Mouse (Mus musculus) ovary, adult 10 weeks (tissue): ENCODE results near the gene Anp32e. TPM values are rescaled to one million over a fixed set of nuclear protein-coding genes. Genes with fewer than 3 reads are reported as not detected.

Source experiments
- polyA plus RNA-seq: library from polyadenylated mRNA; stranded (reverse); fragments of 350-450 nt; fragmentation: Illumina TruSeq; extraction: RNeasy Lipid Tissue Mini Kit (QIAGEN cat#74804); gene quantifications from one replicate; pipeline ENCODE4 v1.2.3, GENCODE M21; 2014

The Anp32e gene
- 276 TPM for polyA plus RNA-seq

DNA sequence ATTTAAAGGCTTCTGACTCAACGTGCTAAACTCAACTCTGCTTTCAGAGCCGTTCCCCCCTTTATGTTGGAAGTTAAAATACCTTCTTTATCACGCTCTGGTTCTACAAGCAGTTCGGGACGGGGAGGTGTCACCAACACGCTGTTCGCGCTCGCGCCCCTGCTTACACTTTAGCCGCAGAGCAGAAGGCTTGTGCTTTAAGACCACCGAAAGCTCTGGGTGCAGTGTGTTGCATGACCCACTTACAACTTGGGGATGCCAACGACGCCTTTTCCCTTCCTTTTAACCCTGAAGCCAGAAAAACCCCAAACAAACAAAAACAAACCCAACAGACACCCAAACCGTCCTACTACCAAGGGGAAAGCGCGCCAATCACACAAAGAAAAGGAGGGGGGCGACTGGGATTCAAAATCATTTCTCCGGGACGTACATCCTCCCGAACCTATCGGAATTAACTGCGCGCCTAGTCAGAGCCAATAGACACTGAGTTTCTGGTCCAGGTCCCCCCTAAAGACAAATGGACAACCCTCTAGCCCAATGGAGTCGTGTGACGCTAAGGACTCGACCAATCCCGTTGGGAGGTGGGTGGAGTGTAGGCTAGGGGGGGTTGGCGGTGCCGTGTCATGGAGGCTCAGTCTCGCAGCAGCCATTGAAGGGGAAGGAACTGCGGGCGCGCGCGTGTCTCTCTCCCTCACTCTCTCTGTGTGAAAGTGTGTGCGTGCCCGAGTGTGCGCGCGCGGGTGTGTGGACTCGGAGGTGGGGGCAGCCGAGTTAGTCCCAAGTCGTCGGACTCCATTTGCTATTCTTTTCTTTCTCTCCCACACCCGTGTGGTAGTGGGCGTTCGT lies at the start of gene Anp32e:
Gene Anp32e (plus strand): TSS at position 589 of the 846 bp plus-strand sequence.

DNA sequence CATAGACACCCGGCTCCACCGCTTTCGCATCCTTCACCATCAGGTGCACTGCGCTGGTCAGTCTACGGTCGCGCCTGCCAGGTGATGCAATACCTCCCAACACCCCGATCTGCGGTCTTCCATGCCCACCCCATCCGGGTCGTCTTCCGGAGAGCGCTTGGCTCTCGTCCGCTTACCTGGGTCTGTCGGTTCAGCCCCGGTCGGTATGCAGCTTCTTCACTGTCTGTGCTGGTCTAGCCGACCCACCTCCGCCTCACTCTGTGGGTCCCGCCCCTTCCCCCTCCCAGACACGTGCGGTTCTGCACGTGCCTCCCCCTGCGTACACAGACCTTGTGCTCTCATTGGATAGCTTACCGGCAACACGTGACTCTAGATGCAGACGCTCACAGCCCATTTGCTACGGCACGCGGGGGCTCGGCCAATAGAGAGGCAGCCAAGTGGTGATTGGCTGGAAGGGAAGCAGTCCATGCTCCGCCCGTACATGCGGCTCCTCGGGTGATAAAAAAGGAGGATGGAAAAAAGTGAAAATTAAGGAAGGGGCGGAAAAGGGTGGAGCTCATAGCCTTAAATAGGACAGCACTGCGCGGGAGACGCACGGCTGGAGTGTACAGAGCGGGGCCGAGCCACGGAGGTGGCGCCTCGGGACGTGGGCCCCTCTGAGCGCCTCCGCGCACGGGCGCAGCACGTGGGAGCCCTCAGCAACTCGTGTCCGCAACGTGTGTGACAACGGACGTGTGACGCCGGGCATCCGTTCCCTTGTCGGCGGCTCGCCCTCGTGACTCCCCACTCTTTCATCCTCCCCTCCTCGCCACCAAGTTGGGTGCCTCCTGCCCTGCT lies 46.8 kb upstream of the Anp32e start, which contains the start of gene Ciart:
Gene Ciart (minus strand): TSS at position 273 of the 837 bp plus-strand sequence.

DNA sequence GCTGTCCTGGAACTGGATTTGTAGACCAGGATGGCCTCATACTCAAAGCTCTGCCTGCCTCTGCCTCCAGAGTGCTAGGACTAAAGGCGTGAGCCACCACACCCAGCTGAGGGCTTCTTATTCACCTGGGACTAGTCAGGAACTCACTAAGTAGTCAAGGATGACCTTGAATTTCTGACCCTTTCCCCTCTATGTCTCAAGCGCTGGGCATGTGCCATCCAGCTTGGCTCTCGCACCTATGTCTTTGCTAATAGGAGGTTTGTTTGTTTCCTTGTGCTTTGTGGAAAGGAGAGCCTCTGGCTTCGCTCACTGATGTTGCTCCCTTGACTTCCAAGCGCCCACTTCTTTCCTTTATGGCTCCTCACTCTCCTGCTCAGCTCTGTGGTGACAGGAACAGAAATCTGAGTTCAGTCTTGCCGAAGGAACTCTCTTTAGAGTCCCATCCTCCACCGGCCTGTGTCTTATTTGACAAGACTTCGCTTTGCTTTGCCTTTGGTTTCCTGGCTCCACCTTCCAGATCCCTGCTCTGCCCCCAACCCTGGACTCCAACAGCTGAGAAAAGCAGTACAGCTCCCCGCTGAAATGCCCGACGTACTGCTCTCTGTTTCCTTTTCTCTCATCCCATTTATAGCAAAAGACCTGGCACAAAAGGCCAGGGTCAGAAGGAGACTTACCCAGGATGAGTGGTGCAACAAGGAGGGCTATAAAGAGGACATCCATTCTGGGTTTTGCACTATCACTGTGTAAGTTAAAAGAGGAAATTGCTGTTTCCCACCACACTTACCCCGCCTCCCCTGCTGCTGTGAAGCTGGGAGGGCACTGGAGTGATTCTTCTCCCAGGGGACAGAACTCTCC lies 37.6 kb upstream of the Anp32e start, which contains the start of gene BC028528:
Gene BC028528 (minus strand): TSS at position 795 of the 855 bp plus-strand sequence.

DNA sequence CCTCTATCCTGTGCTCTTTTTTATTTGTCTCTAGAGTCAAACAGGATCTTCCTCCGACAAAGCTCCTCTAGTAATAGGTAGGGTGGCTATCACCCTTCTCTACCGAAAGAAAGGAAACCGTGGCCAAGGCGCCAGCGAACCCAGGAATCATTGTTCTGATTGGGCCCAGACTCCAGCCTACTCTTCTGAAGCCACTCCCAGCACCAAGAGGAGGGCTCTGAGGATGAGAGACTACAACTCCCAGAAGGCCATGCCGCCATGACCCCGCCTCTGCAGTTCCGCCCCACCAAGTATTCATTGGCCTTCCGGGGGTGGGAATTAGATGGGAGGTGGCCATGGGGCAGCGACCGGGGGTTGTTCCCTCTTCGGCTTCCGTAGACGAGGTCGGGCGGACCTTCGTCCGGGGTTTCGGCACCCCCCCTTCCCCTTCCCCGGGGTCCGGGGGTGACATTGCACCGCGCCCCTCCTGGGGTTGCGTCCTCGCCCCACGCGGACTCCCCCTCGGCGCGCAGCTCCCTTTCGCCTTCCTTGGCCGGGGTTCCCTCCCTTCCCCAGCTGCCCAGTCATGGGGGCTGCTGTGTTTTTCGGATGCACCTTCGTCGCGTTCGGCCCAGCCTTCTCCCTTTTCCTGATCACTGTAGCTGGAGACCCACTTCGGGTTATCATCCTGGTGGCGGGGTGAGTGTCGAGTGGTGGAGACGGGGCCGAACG lies 35.3 kb upstream of the Anp32e start, which contains the start of gene Aph1a:
Gene Aph1a (plus strand): TSS at position 364 of the 711 bp plus-strand sequence.

DNA sequence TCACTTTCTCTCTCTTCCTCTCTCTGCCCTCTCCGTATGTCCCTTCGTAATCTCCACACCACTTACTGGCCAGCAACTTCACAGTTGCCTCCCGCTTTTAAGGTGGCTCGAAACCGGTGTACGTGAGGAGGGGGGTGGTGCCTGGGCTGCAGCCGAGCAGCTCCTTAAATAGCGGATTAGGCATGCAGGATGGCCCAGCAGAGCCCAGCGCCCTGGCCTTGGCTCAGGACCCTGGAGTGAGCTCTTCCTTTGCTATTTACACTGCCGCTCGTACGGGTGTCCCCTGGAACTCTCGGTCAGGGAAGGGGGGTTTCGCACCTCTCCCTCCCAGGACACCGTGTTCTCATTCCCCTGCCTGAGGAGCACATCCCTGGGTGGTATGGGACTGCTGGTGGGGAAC lies 24.5 kb upstream of the Anp32e start, which contains the start of gene Car14:
Gene Car14 (minus strand): TSS at position 124 of the 400 bp plus-strand sequence.

DNA sequence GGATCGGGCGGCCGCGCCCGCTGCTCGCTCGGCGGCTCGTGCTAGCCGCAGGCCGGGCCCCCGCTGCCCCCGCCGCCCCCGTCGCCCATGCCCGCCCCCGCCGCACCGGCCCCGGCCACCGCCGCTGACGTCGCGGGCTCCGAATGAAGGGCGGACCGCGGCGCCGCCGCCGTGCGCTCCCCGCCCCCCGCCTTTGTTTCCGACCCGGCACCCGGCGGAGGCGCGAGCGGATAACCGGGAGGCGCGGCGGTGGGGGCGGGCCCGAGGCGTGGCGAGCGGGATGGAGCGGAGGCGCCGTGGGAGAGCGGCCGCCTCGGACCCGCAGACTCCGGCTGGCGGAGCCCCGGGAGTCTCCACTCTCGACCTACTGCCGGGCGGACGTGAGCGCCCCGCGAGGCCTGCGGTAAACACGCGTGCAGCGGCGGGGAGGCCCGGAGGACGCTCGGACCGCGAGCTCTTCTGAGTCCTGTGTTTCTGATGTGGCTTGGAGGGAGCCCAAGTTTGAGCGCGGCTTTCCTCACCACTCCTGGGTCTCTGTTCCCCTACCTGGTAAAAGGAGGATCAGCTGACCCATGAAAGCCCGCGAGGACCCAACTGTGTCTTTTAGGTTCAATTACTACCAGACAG lies 66.9 kb downstream of the Anp32e start, which contains the start of gene Plekho1:
Gene Plekho1 (minus strand): TSS at position 200 of the 627 bp plus-strand sequence.

Other genes with a start within 250 kb of the Anp32e start
- gene Adamtsl4, start 241.3 kb upstream of the Anp32e start, polyA plus RNA-seq: 0.51 TPM
- 5.2 TPM for gene Ecm1, start 189.7 kb upstream of the Anp32e start, polyA plus RNA-seq
- gene Tars2, start 169.0 kb upstream of the Anp32e start, polyA plus RNA-seq: 10.5 TPM
- gene Rprd2, start 110.4 kb upstream of the Anp32e start, polyA plus RNA-seq: 90.5 TPM
- 31.2 TPM for gene Prpf3, start 73.4 kb upstream of the Anp32e start, polyA plus RNA-seq
- 10.7 TPM for gene Mrps21, start 57.7 kb upstream of the Anp32e start, polyA plus RNA-seq
- 2.7 TPM for gene Ciart, start 47.0 kb upstream of the Anp32e start, polyA plus RNA-seq
- gene BC028528, start 37.2 kb upstream of the Anp32e start, polyA plus RNA-seq: 70.0 TPM
- 29.7 TPM for gene Aph1a, start 35.3 kb upstream of the Anp32e start, polyA plus RNA-seq
- gene Car14, start 24.6 kb upstream of the Anp32e start, polyA plus RNA-seq: 157 TPM
- 12.5 TPM for gene Plekho1, start 66.8 kb downstream of the Anp32e start, polyA plus RNA-seq
- 51.8 TPM for gene Vps45, start 129.2 kb downstream of the Anp32e start, polyA plus RNA-seq
- 30.3 TPM for gene Otud7b, start 175.3 kb downstream of the Anp32e start, polyA plus RNA-seq
- 3.4 TPM for gene Mtmr11, start 232.8 kb downstream of the Anp32e start, polyA plus RNA-seq
- gene Sf3b4, start 243.1 kb downstream of the Anp32e start, polyA plus RNA-seq: 19.9 TPM